Mouse (Mus musculus) midbrain, embryonic 14.5 days (tissue): ENCODE results near the gene A930017K11Rik. TPM values are rescaled to one million over a fixed set of nuclear protein-coding genes. Genes with fewer than 3 reads are reported as not detected.
A peak's percentile ranks its signal among the peaks of the same experiment; 100 is the strongest.

Source experiments
- ATAC-seq: fragments of 200-750 bp; cut with Nextera tagmentation; 2 replicates; pipeline ENCODE4 v1.8.0; 2017; ENCODE audit warnings: moderate number of reproducible peaks, moderate library complexity; ENCODE audit not compliant: low FRiP score, low TSS enrichment
- DNase-seq: peaks from one replicate; pipeline ENCODE4 v3.0.0-alpha.2; 2015
- H3K27ac ChIP-seq: fragments of 300-500 bp; sonication (generic); replicated peaks from 2 replicates; pipeline ENCODE4 v1.5.1; 2014; ENCODE audit warnings: mild to moderate bottlenecking, low read depth, low read length, moderate library complexity
- H3K27me3 ChIP-seq: fragments of 300-500 bp; sonication (generic); 2 replicates; pipeline ENCODE4 v1.6.1; 2014; ENCODE audit warnings: low read length, control low read depth, mixed read lengths; ENCODE audit not compliant: control insufficient read depth, insufficient read depth
- H3K36me3 ChIP-seq: fragments of 300-500 bp; sonication (generic); 2 replicates; pipeline ENCODE4 v1.6.1; 2014; ENCODE audit warnings: low read length, control low read depth; ENCODE audit not compliant: control insufficient read depth, insufficient read depth
- H3K4me1 ChIP-seq: fragments of 300-500 bp; sonication (generic); 2 replicates; pipeline ENCODE4 v1.6.1; 2014; ENCODE audit warnings: mild to moderate bottlenecking, antibody characterized with exemption, low read length, control low read depth; ENCODE audit not compliant: control insufficient read depth, insufficient read depth
- H3K4me2 ChIP-seq: fragments of 300-500 bp; sonication (generic); 2 replicates; pipeline ENCODE4 v1.6.1; 2014; ENCODE audit warnings: mild to moderate bottlenecking, low read length, moderate library complexity
- H3K4me3 ChIP-seq: fragments of 300-500 bp; sonication (generic); replicated peaks from 2 replicates; pipeline ENCODE4 v1.5.1; 2014; ENCODE audit warnings: low read depth, low read length
- H3K9ac ChIP-seq: fragments of 300-500 bp; sonication (generic); replicated peaks from 2 replicates; pipeline ENCODE4 v1.6.1; 2014; ENCODE audit warnings: mild to moderate bottlenecking, low read length, moderate library complexity
- H3K9me3 ChIP-seq: fragments of 300-500 bp; sonication (generic); 2 replicates; pipeline ENCODE4 v1.6.1; 2016; ENCODE audit warnings: low read length, control low read depth, mixed read lengths; ENCODE audit not compliant: control insufficient read depth
- WGBS: fragments of 180-500 bp; shearing (Covaris S2); extraction: QIAGEN DNeasy Blood & Tissue Kit; methylation state at CpG from one replicate; pipeline ENCODE4 v1.1.7; 2014; 5-methylcytosine and 5-hydroxymethylcytosine counted together
- polyA plus RNA-seq: library from polyadenylated mRNA; unstranded; fragments of >200 nt; fragmentation: Nextera tagmentation; extraction: Ambion mirVana; gene quantifications from 2 replicates; pipeline ENCODE4 v1.2.1, GENCODE M21; 2014

The A930017K11Rik gene
- polyA plus RNA-seq, result 3.3 and 5.2 TPM in 2 replicates

DNA sequence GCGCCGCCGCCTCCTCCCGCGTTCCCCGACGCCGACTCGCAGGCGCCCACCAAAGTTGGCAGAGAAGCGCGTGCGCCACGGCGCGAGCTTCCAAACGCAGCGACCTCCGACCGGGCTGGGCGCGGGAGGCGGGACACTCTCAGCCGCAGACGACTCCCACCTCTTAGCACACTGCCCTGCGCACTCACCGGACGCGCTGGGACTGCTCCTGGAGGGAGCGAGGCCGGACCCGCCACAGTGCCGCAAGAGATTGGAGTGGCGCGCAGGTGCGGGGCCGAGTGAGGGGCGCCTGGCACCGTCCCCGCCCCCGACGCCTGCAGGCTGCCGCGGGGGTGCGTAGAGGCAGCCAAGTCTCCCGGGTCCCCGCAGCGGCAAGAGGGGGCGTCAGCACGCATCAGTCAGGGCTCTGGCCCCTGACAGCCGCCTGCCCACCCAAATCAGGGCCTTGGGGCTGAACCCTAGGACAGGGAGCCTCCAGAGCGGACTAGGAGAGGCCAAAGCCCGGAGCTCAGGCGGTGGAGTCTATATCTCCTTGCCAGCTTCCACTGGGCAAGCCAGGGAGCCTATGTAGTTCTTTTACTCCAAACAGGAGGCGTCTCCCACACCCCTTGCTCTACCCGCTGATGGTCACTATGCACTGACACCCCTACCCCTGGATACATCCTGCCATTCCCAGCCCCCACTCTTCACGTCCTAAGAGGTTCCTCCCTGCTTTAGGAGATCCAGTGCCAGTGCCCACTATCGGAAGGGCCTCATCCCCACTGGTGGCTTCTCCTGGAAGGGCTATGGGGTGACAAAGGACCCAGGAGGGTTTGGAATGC lies at the start of gene A930017K11Rik:
A930017K11Rik (minus strand) TSS at position 763 of the 821 bp plus-strand sequence.
- Histone ChIP-seq H3K4me2 (peak within 1 kb of the TSS; percentile 43), H3K9ac (no peak within 1 kb of the TSS), H3K36me3 (no peaks in the 10 kb centered on the region), H3K4me1 (no peaks in the 10 kb centered on the region), H3K4me3 (peak within 1 kb of the TSS; percentile 22), H3K27ac (no peak within 1 kb of the TSS), H3K9me3 (no peaks in the 10 kb centered on the region), H3K27me3 (peaks cover 40% of the 10 kb centered on the region)
- WGBS, result 1% methylated on average over 58 of the region's 58 CpGs
- ATAC-seq, result no peak
- DNase-seq, result no peak

DNA sequence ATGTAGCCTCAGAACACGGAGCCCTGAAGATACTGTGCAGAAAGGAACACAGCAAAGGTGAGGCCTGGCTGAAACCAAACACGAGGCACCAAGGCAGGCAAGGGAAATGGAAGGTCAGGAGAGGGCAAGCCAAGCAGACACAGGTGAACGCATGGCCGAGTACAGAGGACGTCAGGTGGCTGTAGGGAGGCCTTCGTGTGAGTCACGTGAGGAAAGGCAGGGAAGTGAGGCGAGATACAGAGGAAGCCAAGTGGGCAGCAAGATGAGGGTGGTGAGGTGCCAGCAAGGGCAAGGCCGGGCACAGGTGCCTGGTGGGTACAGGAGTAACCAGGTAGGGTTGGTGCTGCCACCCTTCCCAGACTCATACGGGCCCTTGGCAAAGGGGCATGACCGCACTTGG lies 46.1 kb upstream of the A930017K11Rik start:
- Histone ChIP-seq H3K27me3 (no peaks in the 10 kb centered on the region), H3K4me1 (no peaks in the 10 kb centered on the region), H3K36me3 (peaks cover 70% of the 10 kb centered on the region), H3K9me3 (no peaks in the 10 kb centered on the region), H3K4me2 (no peak overlapping the region), H3K4me3 (no peak overlapping the region), H3K9ac (no peak overlapping the region), H3K27ac (no peak overlapping the region)
- ATAC-seq, result no peak
- 85% methylated on average over 11 of the region's 11 CpGs for WGBS
- DNase-seq, result no peak

- Histone ChIP-seq H3K27me3 (no peaks in the 10 kb centered on the region), H3K4me2 (no peak overlapping the region), H3K4me3 (no peak overlapping the region), H3K27ac (no peak overlapping the region), H3K9me3 (no peaks in the 10 kb centered on the region), H3K9ac (no peak overlapping the region), H3K4me1 (no peaks in the 10 kb centered on the region), H3K36me3 (peaks cover 88% of the 10 kb centered on the region)
- DNase-seq, result no peak
- no peak for ATAC-seq
- WGBS, result 96% methylated on average over 3 of the region's 3 CpGs
These were observed 41.1 kb upstream of the A930017K11Rik start for GRCm38 (mm10) chr17:25993489-25993888.

DNA sequence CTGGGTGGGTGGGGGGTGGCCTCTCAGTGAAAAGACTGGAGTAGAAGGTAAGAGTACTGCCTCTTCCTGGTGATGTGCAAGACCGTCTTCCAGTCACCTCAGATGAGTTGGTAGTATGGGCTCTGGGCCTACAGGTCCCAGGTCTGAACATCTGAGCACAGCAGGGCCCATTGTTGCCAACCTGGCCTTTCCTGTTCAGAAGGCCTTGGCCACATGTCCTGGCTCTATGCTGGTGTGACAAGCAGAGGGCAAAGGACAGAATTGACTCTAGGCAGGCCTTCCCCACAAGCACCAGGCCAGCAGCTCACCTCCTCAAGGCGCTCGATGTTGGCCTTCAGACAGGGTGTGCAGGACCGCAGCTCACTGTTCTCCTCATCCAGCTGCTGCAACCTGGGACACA lies 39.9 kb upstream of the A930017K11Rik start:
- no peak for ATAC-seq
- H3K4me1 ChIP-seq, result no peaks in the 10 kb centered on the region
- no peak overlapping the region for H3K27ac ChIP-seq
- H3K9me3 ChIP-seq, result no peaks in the 10 kb centered on the region
- H3K36me3 ChIP-seq, result peaks cover 80% of the 10 kb centered on the region
- DNase-seq, result no peak
- 99% methylated on average over 4 of the region's 4 CpGs for WGBS
- H3K9ac ChIP-seq, result no peak overlapping the region
- H3K4me2 ChIP-seq, result no peak overlapping the region
- no peaks in the 10 kb centered on the region for H3K27me3 ChIP-seq
- no peak overlapping the region for H3K4me3 ChIP-seq

GRCm38 (mm10) chr17:25990331-25990730 lies 38.0 kb upstream of the A930017K11Rik start:
- Histone ChIP-seq H3K4me2 (no peak overlapping the region), H3K4me3 (no peak overlapping the region), H3K4me1 (no peaks in the 10 kb centered on the region), H3K27ac (no peak overlapping the region), H3K27me3 (no peaks in the 10 kb centered on the region), H3K36me3 (peaks cover 68% of the 10 kb centered on the region), H3K9me3 (no peaks in the 10 kb centered on the region), H3K9ac (no peak overlapping the region)
- DNase-seq (no peak), ATAC-seq (no peak)
- 95% methylated on average over 5 of the region's 5 CpGs for WGBS

- DNase-seq (peak; percentile 99), ATAC-seq (peak; percentile 99)
- H3K4me3 ChIP-seq, result peak within 1 kb of the TSS; percentile 87
- peak within 1 kb of the TSS; percentile 84 for H3K4me2 ChIP-seq
- WGBS, result under 1% methylated on average over 91 of the region's 91 CpGs
- peak within 1 kb of the TSS; percentile 91 for H3K27ac ChIP-seq
- no peaks in the 10 kb centered on the region for H3K9me3 ChIP-seq
- H3K4me1 ChIP-seq, result peaks cover 15% of the 10 kb centered on the region
- no peaks in the 10 kb centered on the region for H3K27me3 ChIP-seq
- H3K36me3 ChIP-seq, result peaks cover 22% of the 10 kb centered on the region
- H3K9ac ChIP-seq, result peak within 1 kb of the TSS; percentile 92
These were observed 33.2 kb upstream of the A930017K11Rik start, which contains the start of gene Capn15 for GRCm38 (mm10) chr17:25985306-25986294. Gene Capn15 (minus strand): TSS chr17:25985796.

DNA sequence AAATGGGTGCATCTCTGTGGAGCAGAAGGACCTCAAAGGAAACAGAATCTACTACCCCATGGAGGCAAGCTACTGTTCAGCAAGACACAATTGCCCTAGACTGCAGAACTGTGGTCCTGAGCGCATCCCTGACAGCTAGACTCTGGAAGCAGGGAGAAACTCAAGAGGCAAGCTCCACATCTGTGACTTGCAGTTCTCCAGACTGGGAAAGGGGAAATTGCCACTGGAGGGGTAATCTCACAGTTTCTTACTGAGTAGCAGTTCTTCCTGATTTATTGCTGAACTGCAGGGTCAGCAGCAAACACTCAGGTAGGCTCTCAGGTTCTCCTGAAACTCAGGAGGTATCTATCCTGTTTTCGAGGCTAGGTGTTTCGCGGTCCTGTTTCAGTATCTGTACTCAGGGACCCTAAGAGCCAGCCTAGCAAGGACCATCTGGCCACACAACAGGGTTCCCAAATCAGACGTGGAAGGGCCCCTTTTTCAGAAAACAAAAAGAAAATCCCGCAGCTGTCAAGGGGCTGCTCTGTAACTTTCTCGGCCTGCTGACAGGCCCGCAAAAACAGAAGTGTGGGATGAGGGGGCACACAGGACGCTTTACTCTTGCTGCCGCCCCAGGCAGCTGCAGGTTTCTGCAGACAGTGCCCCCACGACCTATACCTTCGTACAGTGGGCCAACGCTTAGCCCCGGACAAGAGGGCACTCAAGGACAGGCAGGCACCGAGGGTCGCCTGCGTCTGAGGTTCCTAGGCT lies 32.4 kb upstream of the A930017K11Rik start:
- Histone ChIP-seq H3K36me3 (peaks cover 13% of the 10 kb centered on the region), H3K27me3 (no peaks in the 10 kb centered on the region), H3K4me2 (peak overlapping the region; percentile 84), H3K27ac (peak overlapping the region; percentile 91), H3K4me1 (peaks cover 15% of the 10 kb centered on the region), H3K4me3 (peak overlapping the region; percentile 87), H3K9ac (peak overlapping the region; percentile 92), H3K9me3 (no peaks in the 10 kb centered on the region)
- ATAC-seq (no peak), DNase-seq (peak; percentile 18)
- 13% methylated on average over 17 of the region's 17 CpGs for WGBS

DNA sequence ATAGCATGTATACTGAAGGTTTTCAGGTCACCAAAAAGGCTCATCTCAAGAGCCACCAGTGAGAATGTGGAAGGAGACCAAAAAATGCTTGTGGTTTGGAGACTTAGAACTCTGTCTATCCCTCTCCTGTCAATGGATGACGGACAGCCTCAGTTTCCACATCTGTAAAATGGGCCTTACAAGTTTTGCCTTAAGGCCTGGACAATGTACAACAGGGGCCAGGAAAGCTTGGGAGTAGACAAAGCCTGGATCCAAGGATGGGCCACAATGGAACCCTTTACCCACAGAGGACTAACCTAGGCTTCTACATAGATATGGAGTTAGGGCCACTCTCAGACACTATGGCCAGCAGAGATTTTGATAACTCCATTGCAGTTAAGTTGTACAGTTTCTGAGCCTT lies 31.7 kb upstream of the A930017K11Rik start:
- H3K9me3 ChIP-seq, result no peaks in the 10 kb centered on the region
- no peak overlapping the region for H3K27ac ChIP-seq
- 98% methylated on average over 1 of the region's 1 CpGs for WGBS
- no peak for ATAC-seq
- H3K9ac ChIP-seq, result peak overlapping the region; percentile 92; the same call in 1 of the 2 replicates
- no peak for DNase-seq
- peaks cover 9% of the 10 kb centered on the region; the same call in 1 of the 2 replicates for H3K36me3 ChIP-seq
- H3K4me3 ChIP-seq, result peak overlapping the region; percentile 87
- no peaks in the 10 kb centered on the region for H3K27me3 ChIP-seq
- peaks cover 15% of the 10 kb centered on the region for H3K4me1 ChIP-seq
- H3K4me2 ChIP-seq, result peak overlapping the region; percentile 84
